Mouse (Mus musculus): Measurements from ENCODE around the gene Cxcl9. TPM values are rescaled to one million over a fixed set of nuclear protein-coding genes. Genes with fewer than 3 reads are reported as not detected.

The Cxcl9 gene
- total RNA-seq, 2 experiments from 2014 or later = not detected

DNA sequence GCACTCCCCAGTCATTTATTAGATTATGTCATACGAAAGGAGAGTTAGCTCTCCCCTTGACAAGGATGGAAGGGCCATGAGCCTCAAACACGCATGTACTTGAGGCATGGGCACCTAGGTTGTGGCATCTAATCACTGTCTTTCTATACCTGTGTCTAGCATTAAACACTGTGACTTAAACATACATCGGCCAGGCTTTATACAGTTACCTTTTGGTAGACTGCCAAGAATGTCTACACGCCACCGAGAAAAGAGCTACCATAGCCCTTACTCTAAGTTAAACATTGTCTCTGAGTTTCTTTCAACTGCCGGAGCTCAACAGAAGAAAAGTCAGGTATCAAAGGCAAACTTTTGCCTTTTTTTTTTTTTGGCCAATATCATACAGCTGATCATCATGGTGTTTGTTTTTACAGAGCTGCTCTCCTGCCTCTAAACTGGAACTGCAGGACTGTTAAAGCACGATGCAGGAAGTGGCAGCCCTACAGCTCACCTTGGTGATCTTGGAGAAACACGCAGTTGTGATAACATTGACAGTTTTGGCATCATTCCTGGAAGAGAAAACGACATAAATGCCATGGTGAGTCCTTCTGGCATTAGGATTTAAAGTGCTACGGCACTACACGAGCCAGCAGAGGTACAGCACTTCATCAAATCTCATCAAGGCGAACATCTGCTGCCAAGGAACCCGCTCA lies 25.6 kb downstream of the Cxcl9 start:
- no peak for DNase-seq (ENCODE audit: extremely low spot score in 1 of 2, low spot score in 2 of 2)
- intact Hi-C loops (cut with DNase I) = loop anchor here (10.0 kb wide), 1 partner anchor 247 kb away; no protein-coding TSS in a partner anchor

DNA sequence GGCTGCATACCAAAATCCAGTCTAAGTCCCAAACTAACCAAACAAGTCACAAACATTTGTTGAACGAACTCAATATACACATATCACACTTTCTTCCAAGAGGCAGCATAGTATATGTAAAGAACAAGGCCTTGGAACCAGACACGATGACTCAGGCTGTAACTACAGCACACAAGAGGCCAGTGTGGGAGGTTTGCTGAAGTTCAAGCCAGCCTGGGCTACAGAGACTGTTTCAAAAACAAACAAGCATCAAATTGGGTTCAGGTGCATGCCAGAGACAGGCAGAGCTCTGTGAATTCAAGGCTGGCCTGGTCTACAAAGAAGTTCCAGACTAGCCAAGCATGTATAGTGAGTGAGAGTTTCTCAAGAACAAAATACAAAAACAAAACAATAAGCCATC lies 33.4 kb downstream of the Cxcl9 start:
- no peak for DNase-seq (ENCODE audit: extremely low spot score in 1 of 2, low spot score in 2 of 2)
- intact Hi-C loops (cut with DNase I) = loop anchor here (5.0 kb wide), 1 partner anchor 92 kb away; no protein-coding TSS in a partner anchor

GRCm38 (mm10) chr5:92291652-92292414 lies 36.0 kb downstream of the Cxcl9 start:
- no peak for DNase-seq (ENCODE audit: extremely low spot score in 1 of 2, low spot score in 2 of 2)
- intact Hi-C loops (cut with DNase I) = loop anchor here (5.0 kb wide), 1 partner anchor 90 kb away; no protein-coding TSS in a partner anchor

DNA sequence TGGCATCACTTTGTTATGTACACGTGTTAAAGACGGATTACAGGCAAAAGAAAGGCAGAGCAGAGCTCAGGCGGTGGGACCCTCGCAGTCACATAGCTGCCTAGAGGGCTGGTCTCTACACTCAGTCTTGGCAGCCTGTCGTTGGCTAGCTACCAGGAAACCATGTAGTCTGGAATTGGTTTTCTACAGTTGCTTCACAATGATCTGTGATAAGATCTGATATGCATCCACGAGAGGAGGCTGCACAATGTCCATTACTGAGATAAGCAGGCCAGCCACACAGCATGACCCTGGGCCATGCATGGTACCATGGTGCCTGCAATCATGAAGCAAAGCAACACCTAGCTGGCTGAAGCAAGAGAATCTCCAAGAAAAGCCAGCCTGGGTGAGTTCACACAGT lies 40.0 kb downstream of the Cxcl9 start:
- DNase-seq (ENCODE audit: extremely low spot score in 1 of 2, low spot score in 2 of 2) = no peak
- intact Hi-C loops (cut with DNase I) = no loop called here

GRCm38 (mm10) chr5:92283107-92283506 lies 44.8 kb downstream of the Cxcl9 start:
- no peak for DNase-seq (ENCODE audit: extremely low spot score in 1 of 2, low spot score in 2 of 2)
- intact Hi-C loops (cut with DNase I) = no loop called here

DNA sequence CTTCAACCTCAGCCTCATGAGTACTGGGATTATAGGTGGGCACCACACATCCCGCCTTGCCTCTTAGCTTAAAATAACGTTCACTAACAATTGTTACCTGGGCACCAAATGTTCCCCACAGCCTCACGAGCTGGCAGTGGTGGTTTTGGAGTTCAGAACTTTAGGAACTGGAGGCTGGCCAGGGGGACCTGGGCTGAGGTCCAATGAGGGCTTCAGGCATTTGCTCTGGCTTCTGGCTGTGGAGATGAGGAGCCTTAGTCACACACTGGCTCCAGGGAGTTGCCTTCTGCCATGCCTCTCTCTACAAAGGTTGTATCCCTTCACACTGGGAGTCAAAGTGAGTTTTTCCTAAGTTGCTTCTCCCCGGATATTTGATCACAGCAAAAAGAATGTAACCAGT lies 45.3 kb downstream of the Cxcl9 start:
- no peak for DNase-seq (ENCODE audit: extremely low spot score in 1 of 2, low spot score in 2 of 2)
- intact Hi-C loops (cut with DNase I) = no loop called here

- intact Hi-C loops (cut with DNase I) = no loop called here
Measured at GRCm38 (mm10) chr5:92278942-92279537, 48.8 kb downstream of the Cxcl9 start.

GRCm38 (mm10) chr5:92277437-92278394 lies 50.2 kb downstream of the Cxcl9 start, which contains the start of gene Naaa:
Gene Naaa (minus strand): TSS chr5:92278170.
- DNase-seq (ENCODE audit: extremely low spot score in 1 of 2, low spot score in 2 of 2) = peak; percentile 64 to 89
- intact Hi-C loops (cut with DNase I) = no loop called here

More at GRCm38 (mm10) chr5:92278942-92279537, 48.8 kb downstream of the Cxcl9 start:
- no peak for DNase-seq (ENCODE audit: extremely low spot score in 1 of 2, low spot score in 2 of 2)

Other genes with a start within 250 kb of the Cxcl9 start
- gene G3bp2, start 244.4 kb downstream of the Cxcl9 start, total RNA-seq (2021) = 100 to 1,000 TPM; 177 to 178 TPM
- 10 to 100 TPM; 59.2 to 61.9 TPM for gene Uso1, start 190.1 kb downstream of the Cxcl9 start, total RNA-seq (2021)
- not detected for gene U90926, start 112.7 kb downstream of the Cxcl9 start, total RNA-seq (2021)
- gene Ppef2, start 71.8 kb downstream of the Cxcl9 start, total RNA-seq (2021) = under 1 TPM; 0.47 to 0.66 TPM
- gene Naaa, start 49.9 kb downstream of the Cxcl9 start, total RNA-seq (2021) = 10 to 100 TPM; 15.6 to 22.2 TPM
- gene Sdad1, start 17.6 kb downstream of the Cxcl9 start, total RNA-seq (2021) = 10 to 100 TPM; 20.5 to 25.3 TPM
- 1 to 10 TPM; 7.6 to 9.5 TPM for gene Art3, start 3.7 kb upstream of the Cxcl9 start, total RNA-seq (2021)
- not detected for gene Cxcl10, start 20.8 kb upstream of the Cxcl9 start, total RNA-seq (2021)
- 10 to 100 TPM; 38.0 to 41.7 TPM for gene Nup54, start 107.1 kb upstream of the Cxcl9 start, total RNA-seq (2021)
- gene Scarb2, start 178.8 kb upstream of the Cxcl9 start, total RNA-seq (2021) = 10 to 100 TPM; 90.0 to 92.6 TPM
- under 1 TPM in 1 of 2 experiments, not detected in 1; 0.55 TPM for gene Fam47e, start 227.0 kb upstream of the Cxcl9 start, total RNA-seq (2021)

All from left cerebral cortex, postnatal 10 days (tissue).